Mouse (Mus musculus) limb, embryonic 12.5 days (tissue): ENCODE results near the gene Trim7. TPM values are rescaled to one million over a fixed set of nuclear protein-coding genes. Genes with fewer than 3 reads are reported as not detected.
A peak's percentile ranks its signal among the peaks of the same experiment; 100 is the strongest.
"Not testable (repeated sequence)": the region's sequence is repeated elsewhere in the genome, so short reads cannot be mapped to it uniquely, and the experiment has no call there.

Source experiments
- ATAC-seq: fragments of 200-750 bp; cut with Nextera tagmentation; 2 replicates; pipeline ENCODE4 v1.8.0; 2017; ENCODE audit warnings: low read depth, moderate TSS enrichment; ENCODE audit not compliant: insufficient number of reproducible peaks, insufficient read depth, low FRiP score, low TSS enrichment
- H3K27ac ChIP-seq: fragments of 300-500 bp; sonication (generic); 2 replicates; pipeline ENCODE4 v1.5.1; 2016; ENCODE audit warnings: mild to moderate bottlenecking, moderate library complexity
- H3K27me3 ChIP-seq: fragments of 300-500 bp; sonication (generic); 2 replicates; pipeline ENCODE4 v1.6.1; 2016; ENCODE audit warnings: mild to moderate bottlenecking, moderate library complexity
- H3K36me3 ChIP-seq: fragments of 300-500 bp; sonication (generic); 2 replicates; pipeline ENCODE4 v1.6.1; 2016; ENCODE audit warnings: mild to moderate bottlenecking, moderate library complexity
- H3K4me1 ChIP-seq: fragments of 300-500 bp; sonication (generic); replicated peaks from 2 replicates; pipeline ENCODE4 v1.6.1; 2016
- H3K4me2 ChIP-seq: fragments of 300-500 bp; sonication (generic); 2 replicates; pipeline ENCODE4 v1.6.1; 2016; ENCODE audit warnings: mild to moderate bottlenecking, moderate library complexity
- H3K4me3 ChIP-seq: fragments of 300-500 bp; sonication (generic); replicated peaks from 2 replicates; pipeline ENCODE4 v1.5.1; 2016; ENCODE audit warnings: mild to moderate bottlenecking
- H3K9ac ChIP-seq: fragments of 300-500 bp; sonication (generic); replicated peaks from 2 replicates; pipeline ENCODE4 v1.6.1; 2016; ENCODE audit warnings: mild to moderate bottlenecking, moderate library complexity
- H3K9me3 ChIP-seq: fragments of 300-500 bp; sonication (generic); 2 replicates; pipeline ENCODE4 v1.6.1; 2016; ENCODE audit warnings: mild to moderate bottlenecking, moderate library complexity
- WGBS: fragments of 180-500 bp; shearing (Covaris S2); methylation state at CpG from one replicate; pipeline ENCODE4 v1.1.7; 2016; 5-methylcytosine and 5-hydroxymethylcytosine counted together
- polyA plus RNA-seq: library from polyadenylated mRNA; unstranded; fragments of >200 nt; fragmentation: Nextera tagmentation; extraction: Ambion mirVana; gene quantifications from 2 replicates; pipeline ENCODE4 v1.2.1, GENCODE M21; 2016

Trim7 gene
- polyA plus RNA-seq, 1 experiment from 2014 or later, result 0.34 TPM

DNA sequence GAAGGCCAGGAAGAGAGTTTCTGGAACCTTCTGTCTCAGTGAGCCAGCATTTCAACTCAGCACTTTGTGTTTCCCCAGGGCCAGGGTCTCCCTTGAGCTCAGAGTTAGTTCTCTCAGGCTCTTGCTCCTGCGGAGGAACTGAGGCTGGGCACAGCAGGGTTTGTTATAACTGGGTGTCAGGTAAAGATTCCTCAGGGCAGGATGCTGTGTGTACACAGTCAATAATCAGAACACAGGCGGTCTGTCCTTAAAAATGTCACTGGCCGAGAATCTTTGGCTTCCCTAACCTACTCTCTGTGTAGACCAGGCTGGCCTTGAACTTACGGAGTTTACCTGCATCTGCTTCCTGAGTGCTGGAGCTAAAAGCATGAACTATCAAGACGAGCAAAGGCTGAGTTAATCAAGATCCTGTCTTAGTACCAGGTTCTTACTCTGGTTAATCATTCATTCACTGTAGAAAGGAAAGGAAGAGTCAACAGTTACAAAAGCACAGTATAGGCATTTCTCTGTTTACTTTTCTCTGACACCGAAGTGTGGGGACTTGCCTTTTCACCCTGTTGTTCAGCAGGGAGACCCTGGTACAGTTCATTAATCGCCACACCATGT, 46.9 kb downstream of the Trim7 start:
- Histone ChIP-seq H3K27ac (0 out of 2 replicates have a peak overlapping the region, but pooled peaks have one; percentile 29), H3K4me1 (peaks cover 15% of the 10 kb centered on the region), H3K4me2 (no peak overlapping the region), H3K27me3 (peaks cover 16% of the 10 kb centered on the region), H3K36me3 (no peaks in the 10 kb centered on the region), H3K9ac (no peak overlapping the region), H3K4me3 (no peak overlapping the region), H3K9me3 (no peaks in the 10 kb centered on the region)
- ATAC-seq, result no peak
- 80% methylated on average over 7 of the region's 7 CpGs for WGBS

DNA sequence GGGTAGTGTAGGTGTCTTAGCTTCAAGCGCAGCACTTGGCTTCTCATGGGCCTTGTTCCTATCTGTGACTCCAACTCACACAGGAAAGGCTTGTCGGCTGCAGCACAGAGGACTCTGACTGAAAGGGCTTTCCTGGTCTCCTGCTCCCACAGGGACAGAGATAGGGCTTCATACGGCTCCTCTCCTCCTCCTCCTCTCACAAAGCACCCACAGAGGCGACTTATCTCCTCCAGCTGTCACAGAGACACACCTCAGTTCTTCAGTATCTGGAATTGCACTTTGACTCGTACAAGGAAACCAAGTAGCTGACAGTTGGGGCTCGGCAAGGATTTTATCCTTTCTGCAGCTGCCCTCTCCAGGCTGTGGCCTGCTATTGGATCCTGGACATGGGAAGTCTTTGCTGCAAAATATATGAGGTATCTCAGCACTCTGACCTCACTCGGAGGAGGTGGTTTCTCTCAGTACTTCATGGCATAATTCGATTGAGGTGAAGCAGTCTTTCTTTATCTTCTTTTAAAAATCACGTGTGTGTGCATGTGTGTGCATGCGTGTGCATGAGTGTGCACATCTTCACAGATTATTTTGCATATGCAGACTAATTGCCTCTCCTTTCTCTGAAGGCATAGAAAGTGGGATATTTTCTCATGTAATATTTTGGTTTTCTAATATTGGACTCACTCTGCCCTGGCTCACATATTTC, 47.8 kb downstream of the Trim7 start:
- Histone ChIP-seq H3K9me3 (no peaks in the 10 kb centered on the region), H3K36me3 (no peaks in the 10 kb centered on the region), H3K4me3 (no peak overlapping the region), H3K9ac (no peak overlapping the region), H3K4me2 (no peak overlapping the region), H3K27me3 (peaks cover 16% of the 10 kb centered on the region; the same call in 1 of the 2 replicates), H3K4me1 (peaks cover 15% of the 10 kb centered on the region), H3K27ac (no peak overlapping the region)
- WGBS, result 71% methylated on average over 10 of the region's 10 CpGs
- no peak for ATAC-seq

DNA sequence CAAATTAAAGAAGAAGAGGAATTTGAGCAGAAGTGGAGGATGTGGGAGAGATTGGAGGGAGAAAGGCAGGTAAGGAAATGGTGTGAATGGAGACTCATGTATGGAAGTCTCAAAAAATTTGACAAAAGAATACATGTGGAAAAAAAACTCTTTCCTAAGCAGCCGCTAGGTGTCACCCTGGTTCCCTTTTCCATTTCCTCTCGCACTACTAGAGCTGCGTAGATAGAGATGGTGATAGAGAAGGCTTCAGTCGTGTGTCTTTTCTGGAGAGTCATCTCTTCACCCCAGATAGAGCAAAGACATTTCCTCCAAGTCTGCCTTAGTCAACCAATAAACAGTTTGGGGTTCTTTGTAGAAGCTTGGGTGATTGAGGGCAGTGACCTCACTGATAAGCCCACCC, 48.5 kb downstream of the Trim7 start:
- 2% methylated on average over 4 of the region's 4 CpGs for WGBS
- H3K9me3 ChIP-seq, result no peaks in the 10 kb centered on the region
- no peaks in the 10 kb centered on the region for H3K36me3 ChIP-seq
- H3K9ac ChIP-seq, result no peak overlapping the region
- H3K4me1 ChIP-seq, result peaks cover 15% of the 10 kb centered on the region
- H3K27me3 ChIP-seq, result peaks cover 16% of the 10 kb centered on the region; the same call in 1 of the 2 replicates
- no peak overlapping the region for H3K4me3 ChIP-seq
- no peak for ATAC-seq
- no peak overlapping the region for H3K27ac ChIP-seq
- no peak overlapping the region for H3K4me2 ChIP-seq

DNA sequence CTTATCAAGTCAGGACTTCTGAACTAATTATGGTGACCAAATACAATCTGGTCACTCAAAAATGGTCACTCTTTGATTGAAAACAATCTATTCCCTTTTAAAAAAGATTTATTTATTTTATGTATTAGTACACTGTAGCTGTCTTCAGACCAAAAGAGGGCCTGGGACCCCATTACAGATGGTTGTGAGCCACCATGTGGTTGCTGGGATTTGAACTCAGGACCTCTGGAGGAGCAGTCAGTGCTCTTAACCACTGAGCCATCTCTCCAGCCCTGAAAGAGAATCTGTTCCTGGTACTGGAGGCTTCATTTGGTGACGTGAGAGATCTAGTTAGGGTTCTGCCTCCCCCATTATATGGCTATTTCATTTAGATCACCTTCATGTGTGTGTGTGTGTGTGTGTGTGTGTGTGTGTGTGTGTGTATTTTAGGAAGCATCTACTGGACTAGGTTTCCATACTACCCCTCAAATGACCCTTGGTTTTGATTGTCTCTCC, 49.5 kb downstream of the Trim7 start:
- H3K27me3 ChIP-seq, result peaks cover 13% of the 10 kb centered on the region; the same call in 1 of the 2 replicates
- H3K4me2 ChIP-seq, H3K9ac ChIP-seq, ATAC-seq, H3K9me3 ChIP-seq, H3K4me3 ChIP-seq, H3K27ac ChIP-seq, H3K36me3 ChIP-seq: not testable (repeated sequence)
- 73% methylated on average over 1 of the region's 1 CpGs for WGBS
- peaks cover 13% of the 10 kb centered on the region for H3K4me1 ChIP-seq

DNA sequence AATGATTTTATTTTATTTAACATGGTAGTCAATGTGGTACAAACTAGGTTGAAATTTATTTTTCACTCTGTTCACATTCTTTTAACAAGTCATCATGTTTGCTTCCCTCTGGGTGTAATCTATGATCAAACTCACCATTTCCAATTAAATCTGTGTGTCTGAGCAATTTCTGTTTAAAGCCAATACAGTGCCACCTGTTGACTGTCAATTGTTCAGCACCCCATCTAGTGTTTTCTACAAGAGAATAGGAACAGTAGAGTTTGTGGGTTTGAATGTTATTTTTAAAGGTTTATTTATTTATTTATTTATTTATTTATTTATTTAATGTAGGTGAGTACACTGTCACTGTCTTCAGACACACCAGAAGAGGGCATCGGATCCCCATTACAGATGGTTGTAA, 50.7 kb downstream of the Trim7 start:
- Histone ChIP-seq H3K4me1 (peaks cover under 1% of the 10 kb centered on the region), H3K9me3 (no peaks in the 10 kb centered on the region), H3K9ac (no peak overlapping the region), H3K36me3 (no peaks in the 10 kb centered on the region), H3K27ac (no peak overlapping the region), H3K27me3 (peaks cover 13% of the 10 kb centered on the region; the same call in 1 of the 2 replicates), H3K4me3 (no peak overlapping the region), H3K4me2 (no peak overlapping the region)
- no peak for ATAC-seq
- 94% methylated on average over 1 of the region's 1 CpGs for WGBS

DNA sequence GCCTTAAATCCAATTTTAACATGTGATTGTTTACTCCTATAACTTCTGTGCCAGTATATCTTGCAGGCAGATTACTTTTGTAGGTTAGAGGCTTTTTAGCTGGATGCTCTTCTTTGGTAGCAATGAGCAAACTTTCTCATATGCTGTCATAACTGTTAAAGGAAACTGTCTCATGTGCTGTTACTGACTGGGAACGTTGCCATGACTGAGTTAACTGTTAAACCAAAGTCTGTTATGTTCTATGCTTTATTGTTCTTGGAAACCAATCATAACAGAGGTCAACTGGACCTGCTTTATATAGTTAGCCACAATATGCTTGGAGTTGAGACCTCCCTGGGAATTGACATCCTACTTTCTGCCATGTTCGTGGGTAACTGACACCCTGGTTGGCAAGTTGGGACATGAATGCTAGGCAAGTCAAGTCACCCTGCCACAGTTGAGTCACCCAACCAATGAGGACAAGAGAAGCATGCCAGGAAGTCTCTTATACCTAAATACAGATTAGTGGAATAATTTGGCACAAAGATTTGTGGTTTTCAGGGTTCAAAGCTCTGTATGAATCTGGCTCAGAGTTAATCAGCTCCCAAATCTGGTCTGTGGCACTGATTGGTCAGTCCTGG, 73.0 kb downstream of the Trim7 start:
- WGBS, result 78% methylated on average over 2 of the region's 2 CpGs

DNA sequence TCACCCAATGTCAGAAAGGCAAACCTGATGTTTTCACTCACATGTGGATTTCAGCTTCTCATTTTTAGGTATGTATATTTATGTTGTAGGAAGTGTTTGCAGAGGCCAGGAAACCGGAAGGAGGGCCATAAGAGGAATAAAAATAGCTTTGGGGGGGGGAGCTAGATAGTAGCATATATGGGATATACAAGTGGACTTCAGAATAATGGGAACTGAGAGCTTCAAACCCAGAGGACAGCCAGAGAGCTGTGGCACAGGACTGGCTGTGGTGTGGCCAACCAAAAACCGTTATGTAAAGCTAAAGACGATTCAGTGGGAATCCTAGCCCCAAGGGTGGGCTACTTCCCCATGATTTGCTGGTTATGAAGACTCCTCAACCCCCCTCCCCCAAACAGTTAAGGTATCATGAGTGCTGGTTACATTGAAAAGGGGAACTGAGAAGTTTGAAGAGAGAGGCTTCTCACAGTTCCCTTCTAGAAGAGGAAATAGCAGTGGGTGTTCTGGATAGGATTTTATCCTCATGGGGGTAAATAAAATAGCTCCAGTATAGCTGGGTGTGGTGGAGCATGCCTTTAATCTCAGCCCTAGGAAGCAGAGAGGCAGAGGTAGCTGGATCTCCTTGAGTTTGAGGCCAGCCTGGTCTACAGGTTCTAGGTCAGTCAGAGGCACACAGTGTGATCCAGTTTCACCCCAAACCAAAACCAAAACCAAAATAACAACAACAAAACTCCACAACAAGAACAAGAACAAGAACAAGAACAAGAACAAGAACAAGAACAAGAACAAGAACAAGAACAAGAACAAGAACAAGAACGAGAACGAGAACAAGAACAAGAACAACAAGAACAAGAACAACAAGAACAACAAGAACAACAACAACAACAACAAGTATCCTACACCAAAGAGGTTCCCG, 75.0 kb downstream of the Trim7 start:
- 80% methylated on average over 6 of the region's 6 CpGs for WGBS

More for the DNA sequence above, 73.0 kb downstream of the Trim7 start:
- Histone ChIP-seq H3K4me2 (no peak overlapping the region), H3K4me1 (no peaks in the 10 kb centered on the region), H3K36me3 (no peaks in the 10 kb centered on the region), H3K9ac (no peak overlapping the region), H3K4me3 (no peak overlapping the region), H3K27me3 (no peaks in the 10 kb centered on the region), H3K9me3 (no peaks in the 10 kb centered on the region), H3K27ac (no peak overlapping the region)
- ATAC-seq, result no peak

DNA sequence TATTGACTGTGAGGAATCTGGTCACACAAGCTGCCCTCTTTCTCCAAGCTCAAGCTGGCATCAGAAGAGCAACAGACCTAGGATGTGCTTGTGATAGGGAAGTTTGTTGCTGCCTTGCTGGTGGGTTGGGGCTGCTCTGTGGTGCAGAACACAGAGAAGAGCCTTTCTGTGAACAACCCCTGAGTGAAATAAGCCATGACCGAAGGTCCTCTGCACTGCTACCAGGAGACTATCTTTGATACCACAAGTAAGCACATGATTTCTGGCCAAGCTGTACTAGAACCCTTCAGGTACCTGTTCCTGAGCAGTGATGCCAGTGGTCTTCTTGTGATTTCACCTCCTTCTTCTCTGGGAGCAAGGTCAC, 75.6 kb downstream of the Trim7 start:
- ATAC-seq, H3K27ac ChIP-seq, H3K4me2 ChIP-seq, H3K9me3 ChIP-seq, H3K27me3 ChIP-seq, H3K4me3 ChIP-seq, H3K36me3 ChIP-seq, H3K9ac ChIP-seq, H3K4me1 ChIP-seq: not testable (repeated sequence)
- 96% methylated on average over 1 of the region's 1 CpGs for WGBS

More for the DNA sequence above, 75.0 kb downstream of the Trim7 start:
- H3K27me3 ChIP-seq, H3K9ac ChIP-seq, H3K27ac ChIP-seq, ATAC-seq, H3K4me1 ChIP-seq, H3K4me3 ChIP-seq, H3K9me3 ChIP-seq, H3K4me2 ChIP-seq, H3K36me3 ChIP-seq: not testable (repeated sequence)

Other genes starting within 250 kb of the Trim7 start
- 646 and 685 TPM in 2 replicates for gene Rack1, start 25.8 kb upstream of the Trim7 start, polyA plus RNA-seq
- 6.0 and 7.3 TPM in 2 replicates for gene Trim41, start 8.8 kb upstream of the Trim7 start, polyA plus RNA-seq
- gene Gm12184, start 515 bp downstream of the Trim7 start, polyA plus RNA-seq, result 4.2 and 13.6 TPM in 2 replicates
- 2.2 and 2.9 TPM in 2 replicates for gene Irgm1, start 45.5 kb downstream of the Trim7 start, polyA plus RNA-seq
- gene Gm5431, start 76.1 kb downstream of the Trim7 start, polyA plus RNA-seq, result 0.15 TPM in 2 replicates
- 0.85 and 2.3 TPM in 2 replicates for gene Psme2b, start 120.0 kb downstream of the Trim7 start, polyA plus RNA-seq
- 0.18 TPM in 1 of 2 replicates, not detected in the other for gene Olfr56, start 152.7 kb downstream of the Trim7 start, polyA plus RNA-seq
- 0.19 and 0.54 TPM in 2 replicates for gene 9930111J21Rik1, start 153.3 kb downstream of the Trim7 start, polyA plus RNA-seq
- not detected in 2 replicates for gene Gm12185, start 166.1 kb downstream of the Trim7 start, polyA plus RNA-seq
- gene Tgtp1, start 168.0 kb downstream of the Trim7 start, polyA plus RNA-seq, result not detected in 2 replicates
- gene 9930111J21Rik2, start 225.1 kb downstream of the Trim7 start, polyA plus RNA-seq, result 0.23 and 0.26 TPM in 2 replicates
- gene Tgtp2, start 238.1 kb downstream of the Trim7 start, polyA plus RNA-seq, result not detected in 2 replicates